ENCODE assay signal across 15 mouse cellular contexts in genomic region chr1:156168737-156169136, GRCm38 (mm10). TPM values are rescaled to one million over a fixed set of nuclear protein-coding genes. Genes with fewer than 3 reads are reported as not detected.
DNase-seq lines count a peak whose midpoint lies in the region; ATAC-seq lines count a peak whose summit lies in the region.
"Had no signal": no experiment of that assay in that cellular context is flagged by ENCODE, and none has a peak within 500 bp of the region (broad histone marks: within the 10 kb centered on the region; RNA-seq: fewer than 3 reads in every experiment).

No protein-coding gene starts in this region.

- 13% methylated on average over 6 of the region's 6 CpGs for WGBS in heart, embryonic 15.5 days

- no peak overlapping the region for H3K4me3 ChIP-seq in heart, embryonic 15.5 days
- H3K4me3 ChIP-seq: hindbrain, embryonic 10.5 days; liver, embryonic 12.5 days; midbrain, embryonic 10.5 days had no signal

- peak overlapping the region; percentile 67 for H3K27ac ChIP-seq in heart, embryonic 15.5 days
- H3K27ac ChIP-seq: hindbrain, embryonic 10.5 days; liver, embryonic 12.5 days had no signal

- H3K4me1 ChIP-seq in heart, embryonic 15.5 days (replicated peaks) = peaks cover 21% of the 10 kb centered on the region
- H3K4me1 ChIP-seq: hindbrain, embryonic 10.5 days; liver, embryonic 12.5 days had no signal

- peak overlapping the region; percentile 30; the same call in 1 of the 2 replicates for H3K4me2 ChIP-seq in heart, embryonic 15.5 days
- H3K4me2 ChIP-seq: liver, embryonic 12.5 days had no signal

- no peaks in the 10 kb centered on the region for H3K27me3 ChIP-seq in heart, embryonic 15.5 days

- DNase-seq in heart, adult 8-10 months (ENCODE audit: low spot score) = no peak
- peak; percentile 12 for DNase-seq in urinary bladder, postnatal 14 days (ENCODE audit: low spot score)
- no peak for DNase-seq in urinary bladder, postnatal 36 days (ENCODE audit: low spot score in 2 of 2)
- peak; percentile 25 for DNase-seq in lung, postnatal 10 days
- no peak for DNase-seq in gastrocnemius, adult 18-20 months (ENCODE audit: low spot score)
- DNase-seq in natural killer cell, adult 2 months (ENCODE audit: low spot score in 2 of 2) = no peak
- DNase-seq: cerebellum, adult 11 months; embryo, embryonic 11 days; right cerebral cortex, postnatal 4 days; thymus, postnatal 4 days had no signal

- H3K9me3 ChIP-seq in heart, embryonic 15.5 days (replicated peaks) = no peaks in the 10 kb centered on the region
- H3K9me3 ChIP-seq: liver, embryonic 12.5 days had no signal

- no peaks in the 10 kb centered on the region for H3K36me3 ChIP-seq in heart, embryonic 15.5 days
- H3K36me3 ChIP-seq: hindbrain, embryonic 10.5 days; liver, embryonic 12.5 days; midbrain, embryonic 10.5 days had no signal

- H3K9ac ChIP-seq in heart, embryonic 15.5 days = no peak overlapping the region
- H3K9ac ChIP-seq: liver, embryonic 12.5 days had no signal

- ATAC-seq in heart, embryonic 15.5 days (replicated peaks; ENCODE audit: insufficient number of reproducible peaks, insufficient read depth, low FRiP score, low read depth) = peak; percentile 83; the same call in 1 of the 2 replicates
- ATAC-seq: intestine, postnatal 0 days; liver, embryonic 12.5 days had no signal

RNA-seq across cellular contexts. Expression of gene Fam163a, which starts 36.1 kb away (rescaled TPM):
- 1.8 and 2.9 TPM in 2 replicates for polyA plus RNA-seq in heart, embryonic 15.5 days (2015; fragmentation: Nextera tagmentation; extraction: Ambion mirVana)
- total RNA-seq in heart, adult 8-10 months (2022) = under 1 TPM; 0.05 to 0.19 (median 0.09) TPM
- not detected for total RNA-seq in gastrocnemius, adult 18-20 months (2021)

Comparison
In these comparisons a context has a peak if more than half of its experiments do, and no peak if none do; other contexts are left out.
1. DNase-seq: peak in urinary bladder, postnatal 14 days (single experiment) and lung, postnatal 10 days (single experiment); none in heart, adult 8-10 months (single experiment), urinary bladder, postnatal 36 days (0 of 2), gastrocnemius, adult 18-20 months (single experiment) and natural killer cell, adult 2 months (0 of 2).